Mouse (Mus musculus) heart, embryonic 13.5 days (tissue): Measurements from ENCODE around the gene Chchd6. TPM values are rescaled to one million over a fixed set of nuclear protein-coding genes. Genes with fewer than 3 reads are reported as not detected.

ENCODE experiments used
- ATAC-seq: fragments of 200-750 bp; cut with Nextera tagmentation; 2 replicates; pipeline ENCODE4 v1.8.0; 2017; ENCODE audit warnings: moderate TSS enrichment; ENCODE audit not compliant: insufficient number of reproducible peaks, low FRiP score, low TSS enrichment; ENCODE audit errors: extremely low read depth
- H3K27ac ChIP-seq: fragments of 300-500 bp; sonication (generic); replicated peaks from 2 replicates; pipeline ENCODE4 v1.5.1; 2015; ENCODE audit warnings: moderate library complexity, mild to moderate bottlenecking, inconsistent platforms
- H3K27me3 ChIP-seq: fragments of 300-500 bp; sonication (generic); replicated peaks from 2 replicates; pipeline ENCODE4 v1.6.1; 2015; ENCODE audit warnings: mild to moderate bottlenecking, inconsistent platforms
- H3K36me3 ChIP-seq: fragments of 300-500 bp; sonication (generic); 2 replicates; pipeline ENCODE4 v1.6.1; 2015; ENCODE audit warnings: mild to moderate bottlenecking, inconsistent platforms
- H3K4me1 ChIP-seq: fragments of 300-500 bp; sonication (generic); 2 replicates; pipeline ENCODE4 v1.6.1; 2015; ENCODE audit warnings: inconsistent platforms
- H3K4me2 ChIP-seq: fragments of 300-500 bp; sonication (generic); 2 replicates; pipeline ENCODE4 v1.6.1; 2015; ENCODE audit warnings: inconsistent platforms, mild to moderate bottlenecking, moderate library complexity
- H3K4me3 ChIP-seq: fragments of 300-500 bp; sonication (generic); 2 replicates; pipeline ENCODE4 v1.5.1; 2015; ENCODE audit warnings: moderate library complexity, mild to moderate bottlenecking, inconsistent platforms
- H3K9ac ChIP-seq: fragments of 300-500 bp; sonication (generic); 2 replicates; pipeline ENCODE4 v1.6.1; 2015; ENCODE audit warnings: inconsistent platforms, mild to moderate bottlenecking, moderate library complexity
- H3K9me3 ChIP-seq: fragments of 300-500 bp; sonication (generic); 2 replicates; pipeline ENCODE4 v1.6.1; 2016; ENCODE audit warnings: inconsistent platforms
- WGBS: fragments of 180-500 bp; shearing (Covaris S2); methylation state at CpG from one replicate; pipeline ENCODE4 v1.1.7; 2015; ENCODE audit warnings: mixed read lengths; 5-methylcytosine and 5-hydroxymethylcytosine counted together
- polyA plus RNA-seq: library from polyadenylated mRNA; unstranded; fragments of >200 nt; fragmentation: Nextera tagmentation; extraction: Ambion mirVana; gene quantifications from 2 replicates; pipeline ENCODE4 v1.2.1, GENCODE M21; 2015

The Chchd6 gene
- polyA plus RNA-seq, 1 experiment from 2014 or later, result 46.3 TPM

GRCm38 (mm10) chr6:89615373-89615755 is 19.9 kb upstream of the Chchd6 start:
- 47% methylated on average over 7 of the region's 7 CpGs for WGBS
- Histone ChIP-seq H3K4me3 (no peak overlapping the region), H3K36me3 (no peaks in the 10 kb centered on the region), H3K27me3 (no peaks in the 10 kb centered on the region; the same call in 1 of the 2 replicates), H3K27ac (no peak overlapping the region), H3K4me2 (no peak overlapping the region), H3K4me1 (peaks cover 9% of the 10 kb centered on the region; the same call in 1 of the 2 replicates), H3K9me3 (no peaks in the 10 kb centered on the region), H3K9ac (no peak overlapping the region)
- no peak for ATAC-seq

- Histone ChIP-seq H3K9ac (no peak overlapping the region), H3K27ac (no peak overlapping the region), H3K36me3 (no peaks in the 10 kb centered on the region), H3K9me3 (no peaks in the 10 kb centered on the region), H3K27me3 (no peaks in the 10 kb centered on the region; the same call in 1 of the 2 replicates), H3K4me3 (no peak overlapping the region), H3K4me2 (no peak overlapping the region), H3K4me1 (peaks cover 9% of the 10 kb centered on the region; the same call in 1 of the 2 replicates)
- WGBS, result 63% methylated on average over 7 of the region's 7 CpGs
- no peak for ATAC-seq
These were observed 19.3 kb upstream of the Chchd6 start for GRCm38 (mm10) chr6:89614596-89615372.

- 0 out of 2 replicates have a peak overlapping the region, but pooled peaks have one; percentile 4 for H3K4me2 ChIP-seq
- H3K4me3 ChIP-seq, result no peak overlapping the region
- H3K27me3 ChIP-seq, result no peaks in the 10 kb centered on the region; the same call in 1 of the 2 replicates
- WGBS, result 23% methylated on average over 2 of the region's 2 CpGs
- H3K9ac ChIP-seq, result no peak overlapping the region
- no peaks in the 10 kb centered on the region for H3K36me3 ChIP-seq
- H3K9me3 ChIP-seq, result no peaks in the 10 kb centered on the region
- peaks cover 9% of the 10 kb centered on the region; the same call in 1 of the 2 replicates for H3K4me1 ChIP-seq
- peak overlapping the region; percentile 42; the same call in 1 of the 2 replicates for H3K27ac ChIP-seq
- ATAC-seq, result no peak
These were observed 18.6 kb upstream of the Chchd6 start for GRCm38 (mm10) chr6:89614107-89614471.

- WGBS, result 48% methylated on average over 15 of the region's 15 CpGs
- H3K27ac ChIP-seq, result peak overlapping the region; percentile 42; the same call in 1 of the 2 replicates
- peaks cover 9% of the 10 kb centered on the region; the same call in 1 of the 2 replicates for H3K4me1 ChIP-seq
- H3K9me3 ChIP-seq, result no peaks in the 10 kb centered on the region
- no peak overlapping the region for H3K4me3 ChIP-seq
- H3K4me2 ChIP-seq, result 0 out of 2 replicates have a peak overlapping the region, but pooled peaks have one; percentile 4
- no peak; the same call in 1 of the 2 replicates for ATAC-seq
- no peak overlapping the region for H3K9ac ChIP-seq
- H3K27me3 ChIP-seq, result no peaks in the 10 kb centered on the region; the same call in 1 of the 2 replicates
- no peaks in the 10 kb centered on the region for H3K36me3 ChIP-seq
These were observed 18.1 kb upstream of the Chchd6 start for GRCm38 (mm10) chr6:89613336-89614106.

GRCm38 (mm10) chr6:89607999-89608398 is 12.5 kb upstream of the Chchd6 start:
- 47% methylated on average over 4 of the region's 4 CpGs for WGBS
- Histone ChIP-seq H3K4me1 (no peaks in the 10 kb centered on the region), H3K9ac (no peak overlapping the region), H3K27me3 (no peaks in the 10 kb centered on the region), H3K4me2 (no peak overlapping the region), H3K4me3 (no peak overlapping the region), H3K36me3 (no peaks in the 10 kb centered on the region), H3K27ac (no peak overlapping the region), H3K9me3 (no peaks in the 10 kb centered on the region)
- no peak for ATAC-seq

- no peak overlapping the region for H3K9ac ChIP-seq
- H3K36me3 ChIP-seq, result no peaks in the 10 kb centered on the region
- WGBS, result 62% methylated on average over 3 of the region's 3 CpGs
- H3K4me3 ChIP-seq, result no peak overlapping the region
- no peak for ATAC-seq
- H3K27ac ChIP-seq, result no peak overlapping the region
- H3K27me3 ChIP-seq, result no peaks in the 10 kb centered on the region
- no peaks in the 10 kb centered on the region for H3K9me3 ChIP-seq
- H3K4me2 ChIP-seq, result no peak overlapping the region
- H3K4me1 ChIP-seq, result no peaks in the 10 kb centered on the region
These were observed 10.6 kb upstream of the Chchd6 start for GRCm38 (mm10) chr6:89606096-89606495.

GRCm38 (mm10) chr6:89596510-89596909 is 1.1 kb upstream of the Chchd6 start:
- WGBS, result 86% methylated on average over 1 of the region's 1 CpGs
- Histone ChIP-seq H3K4me3 (no peak overlapping the region), H3K9me3 (peaks cover 3% of the 10 kb centered on the region; the same call in 1 of the 2 replicates), H3K4me2 (no peak overlapping the region), H3K27ac (no peak overlapping the region), H3K9ac (no peak overlapping the region), H3K4me1 (peaks cover 6% of the 10 kb centered on the region), H3K27me3 (no peaks in the 10 kb centered on the region), H3K36me3 (no peaks in the 10 kb centered on the region)
- no peak for ATAC-seq

- H3K4me3 ChIP-seq, result peak overlapping the region; percentile 75
- H3K9me3 ChIP-seq, result peaks cover 3% of the 10 kb centered on the region; the same call in 1 of the 2 replicates
- H3K4me1 ChIP-seq, result peaks cover 6% of the 10 kb centered on the region
- no peak overlapping the region for H3K27ac ChIP-seq
- H3K9ac ChIP-seq, result no peak overlapping the region
- H3K4me2 ChIP-seq, result peak overlapping the region; percentile 90
- 19% methylated on average over 5 of the region's 5 CpGs for WGBS
- no peaks in the 10 kb centered on the region for H3K27me3 ChIP-seq
- 0 out of 2 replicates have a peak, but pooled peaks have one; percentile 16 for ATAC-seq
- no peaks in the 10 kb centered on the region for H3K36me3 ChIP-seq
These were observed 310 bp upstream of the Chchd6 start for GRCm38 (mm10) chr6:89595777-89596146.

- Histone ChIP-seq H3K4me3 (no peak overlapping the region), H3K4me1 (peaks cover 6% of the 10 kb centered on the region), H3K4me2 (no peak overlapping the region), H3K9me3 (no peaks in the 10 kb centered on the region), H3K9ac (no peak overlapping the region), H3K27me3 (no peaks in the 10 kb centered on the region), H3K36me3 (no peaks in the 10 kb centered on the region), H3K27ac (no peak overlapping the region)
- ATAC-seq, result no peak
- WGBS, result 69% methylated on average over 3 of the region's 3 CpGs
These were observed 3.4 kb downstream of the Chchd6 start for GRCm38 (mm10) chr6:89592016-89592415.

GRCm38 (mm10) chr6:89591531-89591930 is 3.9 kb downstream of the Chchd6 start:
- Histone ChIP-seq H3K36me3 (no peaks in the 10 kb centered on the region), H3K4me3 (no peak overlapping the region), H3K4me1 (peaks cover 6% of the 10 kb centered on the region), H3K9ac (no peak overlapping the region), H3K27ac (no peak overlapping the region), H3K9me3 (no peaks in the 10 kb centered on the region), H3K4me2 (no peak overlapping the region), H3K27me3 (no peaks in the 10 kb centered on the region)
- WGBS, result 67% methylated on average over 3 of the region's 3 CpGs
- ATAC-seq, result no peak

- ATAC-seq, result no peak
- H3K9ac ChIP-seq, result no peak overlapping the region
- H3K27ac ChIP-seq, result no peak overlapping the region
- peaks cover 23% of the 10 kb centered on the region for H3K4me1 ChIP-seq
- H3K36me3 ChIP-seq, result no peaks in the 10 kb centered on the region
- H3K9me3 ChIP-seq, result no peaks in the 10 kb centered on the region
- H3K27me3 ChIP-seq, result no peaks in the 10 kb centered on the region
- no peak overlapping the region for H3K4me2 ChIP-seq
- no peak overlapping the region for H3K4me3 ChIP-seq
These were observed 9.8 kb downstream of the Chchd6 start for GRCm38 (mm10) chr6:89585696-89586095.
